Mouse (Mus musculus) cortical plate, adult 2 months (tissue): ENCODE results near the gene Crkl. TPM values are rescaled to one million over a fixed set of nuclear protein-coding genes. Genes with fewer than 3 reads are reported as not detected.

Experiments
- H3K27ac ChIP-seq: fragments of 200-500 bp; 2 replicates; pipeline ENCODE4 v1.5.1; 2012; ENCODE audit warnings: low read length, control low read depth, inconsistent platforms; ENCODE audit not compliant: insufficient read depth
- H3K4me1 ChIP-seq: fragments of 200-500 bp; 2 replicates; pipeline ENCODE4 v1.6.1; 2011; ENCODE audit warnings: low read length; ENCODE audit not compliant: control insufficient read depth, insufficient read depth
- H3K4me3 ChIP-seq: fragments of 200-500 bp; 2 replicates; pipeline ENCODE4 v1.5.1; 2011; ENCODE audit warnings: mild to moderate bottlenecking, low read length, control low read depth; ENCODE audit not compliant: insufficient read depth
- CTCF ChIP-seq: fragments of 200-500 bp; IDR thresholded peaks from 2 replicates; pipeline ENCODE4 v1.5.1; 2011; ENCODE audit warnings: mild to moderate bottlenecking, control low read depth, low read length; ENCODE audit not compliant: insufficient read depth; ENCODE audit errors: extremely low read depth
- POLR2A ChIP-seq: fragments of 200-500 bp; IDR thresholded peaks from 2 replicates; pipeline ENCODE4 v1.6.1; 2011; ENCODE audit warnings: mild to moderate bottlenecking, low read length, control low read depth; ENCODE audit not compliant: insufficient read depth; ENCODE audit errors: extremely low read depth
- polyA plus RNA-seq: library from polyadenylated mRNA; depleted of rRNA; stranded (reverse); fragments of >200 nt; gene quantifications from 2 replicates; pipeline ENCODE4 v1.2.3, GENCODE M21; 2012; rRNA removed

The Crkl gene
- polyA plus RNA-seq, 1 experiment: 22.8 TPM

DNA sequence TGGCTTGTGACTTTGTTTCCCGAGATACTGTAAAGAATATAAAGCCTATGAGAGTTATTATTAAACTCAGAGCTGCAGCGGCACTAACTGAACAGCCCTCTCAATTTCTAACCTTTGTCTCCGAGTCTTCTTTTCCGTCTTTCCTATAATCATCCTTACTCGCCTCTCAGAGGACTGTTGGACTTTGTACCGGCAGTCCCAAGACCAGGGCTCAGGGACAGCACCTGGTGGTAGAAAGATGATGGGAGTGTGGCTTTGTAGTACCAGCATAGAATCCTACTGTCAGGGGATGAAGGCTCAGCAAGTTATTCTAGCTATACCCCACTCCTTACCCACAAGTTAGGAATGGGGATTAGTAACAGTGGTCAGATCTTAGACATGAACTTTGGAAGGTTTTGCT lies 74.4 kb downstream of the Crkl start:
- Histone ChIP-seq H3K4me3 (no peak overlapping the region), H3K27ac (no peak overlapping the region), H3K4me1 (peaks cover 2% of the 10 kb centered on the region; the same call in 1 of the 2 replicates)
- no peak for TF ChIP-seq POLR2A
- TF ChIP-seq CTCF: no peak

DNA sequence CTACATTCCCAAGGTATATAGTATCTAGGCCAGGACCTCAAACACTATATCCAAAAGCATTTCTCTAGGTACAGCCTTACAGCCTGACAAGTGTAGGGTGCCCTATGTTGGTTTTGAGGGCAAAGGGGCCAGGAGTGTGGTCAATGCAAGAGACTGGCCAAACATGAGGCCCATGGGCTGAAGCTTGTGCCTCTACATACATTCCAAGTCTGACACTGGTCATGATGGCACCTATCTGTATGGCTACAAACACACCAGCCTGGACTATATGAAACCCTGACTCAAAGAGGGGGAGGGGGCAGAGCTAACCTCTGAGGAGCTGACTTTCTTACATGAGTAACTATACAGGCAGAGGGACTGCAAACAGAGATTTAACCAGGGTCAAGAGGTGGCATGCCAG lies 75.8 kb downstream of the Crkl start:
- Histone ChIP-seq H3K4me3 (no peak overlapping the region), H3K4me1 (peaks cover 2% of the 10 kb centered on the region; the same call in 1 of the 2 replicates), H3K27ac (no peak overlapping the region)
- TF ChIP-seq POLR2A (no peak), CTCF (no peak)

DNA sequence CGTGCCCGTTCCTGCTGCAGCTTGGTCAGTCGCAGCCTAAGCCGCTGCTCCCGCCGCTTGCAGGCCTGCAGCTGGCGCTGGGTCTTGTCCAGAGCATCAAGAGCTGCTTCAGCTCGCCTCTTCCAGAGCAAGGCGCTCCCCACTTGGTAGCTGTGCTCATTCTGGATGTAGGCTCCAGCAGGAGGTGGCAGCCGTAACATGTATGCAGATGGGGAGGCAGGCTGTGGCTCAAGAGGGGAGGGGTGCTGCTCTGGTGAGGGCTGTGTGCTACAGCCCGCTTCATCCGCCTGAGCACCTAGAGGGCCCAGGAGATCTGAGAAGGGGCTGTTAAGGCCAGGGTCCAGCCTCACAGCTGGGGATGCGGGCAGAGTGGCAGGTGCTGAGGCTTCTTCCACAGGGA lies 76.5 kb downstream of the Crkl start:
- no peak for TF ChIP-seq CTCF
- TF ChIP-seq POLR2A: no peak
- Histone ChIP-seq H3K4me3 (no peak overlapping the region), H3K27ac (no peak overlapping the region), H3K4me1 (peaks cover 2% of the 10 kb centered on the region; the same call in 1 of the 2 replicates)

DNA sequence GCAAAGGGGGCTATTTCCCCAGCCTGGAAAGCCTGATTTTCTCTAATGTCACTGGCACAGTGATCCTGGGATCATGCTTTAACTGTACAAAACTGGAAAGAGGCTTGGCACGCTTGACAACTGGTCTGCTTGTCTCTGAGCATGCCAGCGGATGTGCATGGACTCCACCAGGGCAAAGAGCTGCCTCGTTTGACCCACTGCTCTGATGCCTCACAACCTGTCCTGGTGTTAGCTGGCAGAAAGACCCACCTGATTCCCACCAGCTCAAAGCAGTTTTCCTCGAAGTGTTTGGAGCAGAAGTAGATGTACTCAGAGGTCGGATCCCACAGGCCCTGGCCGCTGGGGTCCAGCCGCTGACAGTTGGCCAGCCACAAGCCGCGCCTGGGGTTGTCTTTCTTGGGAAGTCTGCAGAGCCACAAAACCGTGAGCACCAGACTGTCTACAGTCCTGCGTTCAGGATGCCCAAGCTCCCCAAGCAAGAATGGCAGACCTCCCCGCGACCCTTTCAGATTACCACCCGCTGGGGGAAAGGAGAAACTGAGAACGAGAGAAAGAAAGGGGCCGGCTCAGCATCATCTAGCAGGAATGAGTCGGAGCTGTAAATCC lies 78.3 kb downstream of the Crkl start:
- Histone ChIP-seq H3K4me1 (peaks cover 2% of the 10 kb centered on the region; the same call in 1 of the 2 replicates), H3K4me3 (peak overlapping the region; percentile 79), H3K27ac (peak overlapping the region; percentile 85)
- TF ChIP-seq CTCF (no peak), POLR2A (no peak)

DNA sequence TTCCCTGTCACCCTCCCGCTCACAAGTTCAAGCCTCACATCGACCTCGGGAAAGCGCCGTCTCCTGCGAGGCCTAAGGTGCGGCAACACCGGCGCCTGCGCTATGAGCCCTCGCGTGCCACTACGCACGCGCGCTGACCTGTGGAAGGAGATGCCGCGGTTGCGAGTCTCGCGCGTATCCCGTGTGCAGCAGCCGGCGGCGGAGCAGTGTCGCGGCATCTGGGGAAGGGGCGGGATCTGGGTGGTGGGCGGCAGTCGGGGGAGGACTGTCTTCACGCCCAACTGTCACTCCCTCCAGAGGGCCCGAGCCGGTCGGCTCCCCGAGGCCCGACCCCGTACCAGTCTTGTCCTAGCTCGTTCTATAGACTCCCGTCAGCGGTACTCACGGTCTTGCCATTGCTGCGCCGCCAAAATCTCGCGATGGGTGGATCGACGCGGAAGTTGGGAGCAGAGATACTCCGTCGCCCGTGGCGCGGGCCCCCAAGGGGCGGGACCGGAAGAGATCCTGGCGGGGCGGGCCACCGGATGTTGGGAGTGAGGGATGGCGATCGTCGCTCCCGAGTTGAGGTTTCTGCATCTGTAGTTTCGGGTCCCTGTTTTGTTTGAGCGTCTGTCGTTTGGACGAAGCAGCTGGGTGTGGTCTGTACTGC lies 79.0 kb downstream of the Crkl start, which contains the start of gene Thap7:
Thap7 (minus strand) TSS at position 497 of the 649 bp plus-strand sequence.
- Histone ChIP-seq H3K27ac (peak within 1 kb of the TSS; percentile 85), H3K4me3 (peak within 1 kb of the TSS; percentile 79), H3K4me1 (peaks cover 2% of the 10 kb centered on the region; the same call in 1 of the 2 replicates)
- TF ChIP-seq CTCF (no peak), POLR2A (peak; percentile 79)

DNA sequence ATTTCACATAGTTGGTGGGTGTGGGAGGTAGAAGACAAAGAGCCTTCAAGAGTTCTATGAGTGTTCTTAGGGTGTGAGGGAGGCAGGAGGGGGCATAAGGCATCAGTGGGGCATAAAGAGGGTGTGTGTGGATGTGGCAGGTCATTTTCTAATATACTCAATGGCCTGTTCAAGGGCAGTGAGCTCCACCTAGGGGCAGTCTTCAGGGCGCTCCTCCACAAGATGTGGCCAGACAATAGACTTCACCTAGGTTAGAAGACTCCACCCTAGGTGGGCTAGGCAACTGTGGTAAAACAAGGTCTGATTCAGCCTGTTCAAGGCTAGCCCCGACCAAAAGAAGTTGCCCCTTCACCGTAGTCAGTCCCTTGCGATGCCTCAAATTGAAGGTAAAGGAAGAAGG lies 80.5 kb downstream of the Crkl start:
- TF ChIP-seq CTCF (0 out of 2 replicates have a peak, but pooled peaks have one; percentile 14), POLR2A (no peak)
- Histone ChIP-seq H3K27ac (no peak overlapping the region), H3K4me3 (peak overlapping the region; percentile 79; the same call in 1 of the 2 replicates), H3K4me1 (peaks cover 2% of the 10 kb centered on the region; the same call in 1 of the 2 replicates)

DNA sequence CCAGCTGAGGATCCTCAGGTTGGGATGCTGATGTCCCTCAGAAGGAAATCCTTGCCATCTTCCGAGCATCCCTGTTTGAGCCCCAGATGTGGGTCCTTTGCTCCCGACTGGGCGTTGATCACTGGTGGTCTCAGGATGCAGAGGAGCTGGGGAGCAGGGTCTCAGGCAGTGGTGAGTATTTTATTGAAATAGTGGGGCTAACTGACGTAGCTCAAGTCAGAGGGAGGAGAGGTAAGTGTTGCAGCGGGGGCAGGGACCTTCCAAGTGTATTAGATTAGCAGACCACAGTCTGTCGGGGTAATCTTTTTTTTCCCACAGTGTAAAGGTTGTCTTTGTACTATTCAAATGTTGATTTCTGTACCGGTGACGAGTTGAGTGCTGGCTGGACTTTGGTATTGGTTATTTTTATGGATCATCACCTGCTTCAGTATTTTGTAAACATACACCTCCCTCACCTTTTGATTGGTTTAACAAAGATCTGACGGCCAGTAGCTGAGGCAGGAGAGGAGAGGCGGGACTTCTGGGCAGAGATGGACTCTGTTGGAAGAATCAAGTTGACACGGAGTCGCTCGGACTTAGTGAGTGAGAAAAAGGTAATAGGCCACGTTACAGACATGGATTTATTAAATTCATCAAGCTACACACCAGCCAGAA lies 81.0 kb downstream of the Crkl start:
- Histone ChIP-seq H3K4me3 (no peak overlapping the region), H3K27ac (no peak overlapping the region), H3K4me1 (peaks cover 2% of the 10 kb centered on the region; the same call in 1 of the 2 replicates)
- TF ChIP-seq CTCF (no peak), POLR2A (no peak)

DNA sequence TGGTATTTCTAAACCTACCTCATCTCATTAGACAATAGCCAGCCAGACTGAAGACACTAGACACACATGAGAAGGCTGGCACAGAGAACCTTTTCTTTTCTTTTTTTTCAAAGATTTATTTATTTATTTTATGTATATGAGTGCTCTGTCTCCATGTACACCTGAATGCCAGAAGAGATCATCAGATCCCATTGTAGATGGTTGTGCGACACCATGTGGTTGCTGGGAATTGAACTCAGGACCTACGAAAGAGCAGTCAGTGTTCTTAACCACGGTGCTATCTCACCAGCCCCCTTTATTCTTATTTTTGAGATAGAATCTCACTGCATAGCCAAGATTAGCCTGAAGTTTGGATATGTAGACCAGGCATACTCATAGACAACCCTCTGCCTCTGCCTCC lies 84.8 kb downstream of the Crkl start:
- Histone ChIP-seq H3K4me3 (no peak overlapping the region), H3K4me1 (no peaks in the 10 kb centered on the region), H3K27ac (no peak overlapping the region)
- TF ChIP-seq CTCF: no peak
- no peak for TF ChIP-seq POLR2A

Other genes starting within 250 kb of the Crkl start
- 124 and 129 TPM in 2 replicates for gene Ube2l3, start 249.3 kb upstream of the Crkl start, polyA plus RNA-seq
- gene Rimbp3, start 243.4 kb upstream of the Crkl start, polyA plus RNA-seq: 0.63 and 1.0 TPM in 2 replicates
- 5.7 and 6.0 TPM in 2 replicates for gene Hic2, start 218.4 kb upstream of the Crkl start, polyA plus RNA-seq
- gene Tmem191c, start 175.9 kb upstream of the Crkl start, polyA plus RNA-seq: 315 and 327 TPM in 2 replicates
- gene Serpind1, start 120.6 kb upstream of the Crkl start, polyA plus RNA-seq: 3.8 TPM in 2 replicates
- gene Snap29, start 46.0 kb upstream of the Crkl start, polyA plus RNA-seq: 8.6 and 9.3 TPM in 2 replicates
- gene Pi4ka, start 45.7 kb upstream of the Crkl start, polyA plus RNA-seq: 336 and 351 TPM in 2 replicates
- 233 and 286 TPM in 2 replicates for gene Aifm3, start 37.6 kb downstream of the Crkl start, polyA plus RNA-seq
- gene Lztr1, start 56.7 kb downstream of the Crkl start, polyA plus RNA-seq: 330 and 345 TPM in 2 replicates
- 64.9 and 82.8 TPM in 2 replicates for gene Thap7, start 79.1 kb downstream of the Crkl start, polyA plus RNA-seq
- 1.4 and 1.5 TPM in 2 replicates for gene Lrrc74b, start 109.3 kb downstream of the Crkl start, polyA plus RNA-seq
- gene P2rx6, start 109.9 kb downstream of the Crkl start, polyA plus RNA-seq: 2.9 and 3.2 TPM in 2 replicates
- 82.5 and 104 TPM in 2 replicates for gene Slc7a4, start 131.2 kb downstream of the Crkl start, polyA plus RNA-seq
- gene Smpd4, start 167.4 kb downstream of the Crkl start, polyA plus RNA-seq: 196 and 203 TPM in 2 replicates
- 33.0 and 39.9 TPM in 2 replicates for gene Ccdc74a, start 194.5 kb downstream of the Crkl start, polyA plus RNA-seq